Mouse (Mus musculus) left cerebral cortex, postnatal 14 days (tissue): Measurements from ENCODE around the gene Rps27l. TPM values are rescaled to one million over a fixed set of nuclear protein-coding genes. Genes with fewer than 3 reads are reported as not detected.
"Not testable (repeated sequence)": the region's sequence is repeated elsewhere in the genome, so short reads cannot be mapped to it uniquely, and the experiment has no call there.

Experiments
- DNase-seq, 2 experiments: peaks; one replicate each; pipeline ENCODE4 v3.0.0; 2021 to 2022; ENCODE audit warnings: low spot score in 2 of 2, mixed read lengths in 1 of 2
- intact Hi-C: fragments of 180-260 bp; cut with DNase I; formaldehyde crosslinking; loops from one replicate; pipeline ENCODE4 v1.15.1; 2025
- long read RNA-seq, 2 experiments: library from polyadenylated mRNA; stranded (forward); transcript quantifications; one replicate each; pipeline ENCODE4 v2.0.0; 2021
- total RNA-seq, 2 experiments: library from RNA; stranded (reverse); gene quantifications; 2 replicates each; pipeline ENCODE4 v1.2.3; 2021

Gene Rps27l
- 10 to 100 TPM; 41.6 to 43.1 TPM for total RNA-seq
- long read RNA-seq, experiment 1, transcript Rps27l-201 (4 exons, 499 nt) = major isoform, 13 of 14 reads
- long read RNA-seq, experiment 1, partial matches to known transcripts = 1 of 14 reads
- long read RNA-seq, experiment 1, other reads (novel, unspliced or antisense) = 0 of 14 reads
- long read RNA-seq, experiment 2, transcript Rps27l-201 (4 exons, 499 nt) = major isoform, 6 of 7 reads
- long read RNA-seq, experiment 2, partial matches to known transcripts = 0 of 7 reads
- long read RNA-seq, experiment 2, other reads (novel, unspliced or antisense) = 1 of 7 reads

DNA sequence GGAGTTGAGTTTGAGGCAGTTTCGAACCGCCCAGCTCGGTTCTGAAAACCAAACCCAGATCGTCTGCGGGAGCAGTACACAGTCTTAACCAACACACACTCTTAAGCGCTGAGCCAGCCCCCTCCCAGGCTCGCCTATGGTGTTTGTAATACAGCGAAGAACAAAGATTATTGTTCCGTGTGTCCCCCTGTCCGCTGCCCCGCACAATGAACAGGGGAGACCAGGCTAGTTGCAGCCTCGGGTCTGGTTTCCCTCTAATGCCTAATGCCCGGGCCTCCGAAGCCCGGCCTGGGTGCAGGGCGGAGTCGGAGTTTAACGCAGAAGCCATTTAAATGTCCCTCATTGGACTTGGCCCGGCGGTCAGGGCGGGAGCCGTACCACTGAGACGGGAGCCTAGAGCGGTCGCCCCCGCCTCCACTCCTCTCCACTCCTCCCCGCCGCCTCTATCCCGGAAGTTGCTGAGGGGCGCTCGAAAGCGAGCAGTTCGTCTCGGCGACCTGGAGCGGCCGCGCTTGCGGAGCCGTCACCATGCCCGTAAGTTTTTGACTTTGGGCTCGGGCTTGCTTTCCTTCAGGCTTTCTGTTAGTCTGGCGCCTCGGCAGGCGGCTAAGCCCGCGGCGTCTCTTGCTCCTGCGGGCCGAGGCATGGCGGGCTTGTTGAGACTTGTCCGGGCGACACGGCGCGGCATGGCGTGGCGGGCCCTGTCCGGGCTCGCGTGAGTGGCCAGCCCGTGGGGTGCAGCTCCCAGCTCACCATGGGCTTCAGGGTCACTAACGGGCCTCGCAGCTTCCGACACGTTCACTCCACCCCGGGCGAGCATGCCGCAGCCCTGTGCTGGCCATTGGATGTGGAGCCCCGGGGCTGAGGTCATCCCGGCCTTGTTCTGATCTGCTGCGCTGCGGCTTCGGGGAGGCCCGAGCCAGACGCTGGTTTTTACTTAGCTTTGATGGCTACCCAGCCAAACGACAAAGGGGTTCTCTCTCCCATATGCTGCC, at the start of gene Rps27l:
Gene Rps27l (plus strand): TSS at position 440 of the 995 bp plus-strand sequence.
- DNase-seq = peak; percentile 89 to 90
- intact Hi-C loops = loop anchor here (2.0 kb wide), 1 partner anchor 29 kb away; the partner anchor contains the start of gene Lactb

DNA sequence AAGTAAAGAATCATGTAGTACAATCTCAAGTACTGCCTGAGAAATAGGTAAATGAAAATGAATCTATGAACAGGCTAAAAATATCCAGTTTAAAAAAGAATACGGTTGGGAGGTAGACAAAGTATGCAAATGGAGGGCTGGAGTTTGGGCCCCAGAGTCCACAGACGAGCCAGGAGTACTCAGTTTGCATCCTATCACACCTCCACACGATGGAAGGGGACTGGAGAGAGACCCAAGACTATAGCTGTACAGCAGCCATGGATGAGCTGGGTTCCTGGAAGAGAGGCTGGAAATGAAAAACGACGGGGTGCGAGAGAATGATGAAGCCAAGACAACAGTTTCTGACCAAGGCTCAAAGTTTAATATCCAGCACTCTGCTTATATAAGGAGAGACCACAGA, 48.9 kb upstream of the Rps27l start:
- no peak for DNase-seq
- intact Hi-C loops = no loop called here

DNA sequence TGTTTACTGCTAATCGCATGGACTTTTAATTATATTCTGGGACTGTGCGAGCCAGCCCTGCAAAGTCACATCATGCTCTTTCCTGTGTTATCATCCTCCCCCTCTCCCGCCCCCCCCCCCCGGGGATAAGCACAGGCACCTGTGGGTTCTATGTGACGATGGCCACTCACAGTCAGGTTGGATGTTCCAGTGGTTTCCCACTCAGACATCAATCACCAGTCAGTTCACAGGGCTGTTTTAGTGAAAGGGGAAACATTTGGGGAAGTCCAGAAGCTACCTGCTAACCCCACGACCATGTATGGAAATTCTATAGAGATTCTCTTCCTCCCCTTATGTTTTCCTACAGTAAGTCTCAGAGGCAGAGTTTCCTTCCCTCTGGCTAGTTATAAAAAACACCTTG, 48.0 kb upstream of the Rps27l start:
- intact Hi-C loops = no loop called here
- DNase-seq = no peak

DNA sequence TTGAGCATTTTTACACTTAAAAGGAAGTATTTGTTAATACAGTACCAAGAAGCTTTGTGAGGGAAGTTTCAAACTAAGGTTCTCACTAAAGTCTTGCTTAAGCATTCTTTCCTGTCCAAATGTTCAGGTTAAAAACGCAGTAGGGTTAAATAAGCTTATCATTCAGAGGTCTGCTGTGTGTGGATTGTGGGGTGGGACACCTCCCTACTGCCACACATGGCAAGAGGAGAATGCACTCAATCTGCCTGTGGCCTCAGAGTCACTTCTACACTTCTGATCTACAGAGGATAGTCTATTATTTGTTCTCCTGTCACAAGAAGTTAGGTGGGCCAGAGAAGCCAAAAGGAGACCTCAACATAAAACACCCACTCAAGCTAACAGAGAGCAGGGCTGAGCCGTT, 46.8 kb upstream of the Rps27l start:
- no peak for DNase-seq
- intact Hi-C loops = no loop called here

DNA sequence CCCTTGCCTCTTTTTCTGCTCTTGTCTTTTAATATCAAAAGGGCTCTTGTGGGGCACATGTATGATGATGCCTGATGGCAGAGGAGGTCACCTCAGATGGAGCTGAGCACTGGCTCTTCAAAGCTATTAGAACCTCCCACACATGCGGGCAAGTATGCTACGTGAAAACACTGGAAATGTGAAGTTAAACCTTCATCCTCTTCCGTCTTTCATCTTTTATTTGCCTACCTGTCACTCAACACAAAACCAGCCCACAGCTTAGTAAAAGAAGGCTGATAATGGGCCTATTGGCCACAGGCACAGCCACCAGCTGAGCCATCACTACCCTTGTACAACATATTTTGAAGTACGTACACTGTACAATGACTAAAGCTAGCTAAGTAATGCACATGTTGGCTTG, 46.4 kb upstream of the Rps27l start:
- no peak for DNase-seq
- intact Hi-C loops = no loop called here

DNA sequence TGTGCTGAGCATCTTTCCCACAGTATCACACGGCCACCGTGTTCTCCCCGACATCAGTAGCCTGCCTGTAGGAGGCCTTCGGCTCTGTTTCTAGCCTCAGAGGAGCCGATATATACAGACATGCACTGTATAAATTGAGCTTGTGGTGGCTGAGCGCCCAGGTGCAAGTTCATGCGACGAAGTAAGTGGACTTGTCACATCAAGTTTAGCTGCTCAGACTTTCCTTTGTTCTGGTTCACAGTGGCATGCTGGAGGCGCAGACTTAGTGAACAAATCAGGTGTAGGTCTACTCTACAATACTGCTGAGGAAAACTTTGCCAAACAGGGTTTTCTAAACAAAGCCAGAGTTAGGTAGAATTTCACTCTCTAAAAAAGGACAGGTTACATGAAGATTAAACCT, 39.9 kb upstream of the Rps27l start:
- DNase-seq = no peak
- intact Hi-C loops = no loop called here

DNA sequence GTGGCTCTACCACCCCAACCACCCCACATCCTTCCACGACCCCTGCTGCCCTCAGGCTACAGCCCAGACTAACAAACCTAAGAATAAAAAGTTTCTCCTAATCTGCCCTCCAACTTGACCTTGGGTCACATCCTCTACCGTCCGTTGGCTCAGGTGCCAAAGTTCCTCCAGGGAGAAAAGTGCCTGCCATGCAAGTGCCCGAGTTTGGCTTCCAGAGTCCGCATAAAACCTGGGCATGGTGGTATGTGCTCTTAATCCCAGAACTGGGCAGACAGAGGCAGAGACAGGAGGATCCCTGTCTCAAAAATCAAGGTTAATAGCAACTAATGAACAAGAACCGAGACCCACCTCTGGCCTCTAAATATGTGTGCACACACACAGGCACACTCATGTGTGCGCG, 38.8 kb upstream of the Rps27l start:
- intact Hi-C loops = no loop called here
- no peak for DNase-seq

DNA sequence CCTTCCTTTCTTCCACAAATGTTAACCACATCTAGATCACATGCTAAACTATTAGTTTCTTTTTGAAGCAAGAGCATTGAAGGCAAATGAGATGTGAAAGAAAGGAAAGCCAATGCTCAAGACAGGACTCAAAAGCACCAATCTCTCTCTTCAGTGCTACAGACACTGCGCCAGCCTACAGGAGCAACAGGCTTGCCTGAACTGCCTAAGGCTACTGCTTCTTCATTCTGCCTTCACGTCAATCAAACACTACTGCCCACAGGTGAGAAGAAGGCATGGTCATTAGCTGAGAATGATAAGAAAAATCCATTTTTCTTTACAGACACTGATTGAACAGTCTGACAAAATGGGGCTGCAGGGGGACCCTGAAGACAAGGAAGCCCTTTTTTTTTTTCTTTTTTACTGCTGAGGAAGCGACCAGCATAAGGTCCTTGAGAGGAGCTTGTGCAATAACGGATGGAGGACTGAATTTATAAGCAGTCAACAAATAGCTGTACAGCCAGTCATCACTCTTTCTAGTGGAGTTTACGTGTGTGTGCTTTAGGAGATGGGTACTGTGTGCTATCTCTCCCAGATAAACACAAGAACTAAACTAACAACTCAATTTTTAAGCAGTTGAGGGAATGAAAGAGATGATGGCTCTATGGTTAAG, 38.0 kb upstream of the Rps27l start:
- no peak for DNase-seq
- intact Hi-C loops = no loop called here

DNA sequence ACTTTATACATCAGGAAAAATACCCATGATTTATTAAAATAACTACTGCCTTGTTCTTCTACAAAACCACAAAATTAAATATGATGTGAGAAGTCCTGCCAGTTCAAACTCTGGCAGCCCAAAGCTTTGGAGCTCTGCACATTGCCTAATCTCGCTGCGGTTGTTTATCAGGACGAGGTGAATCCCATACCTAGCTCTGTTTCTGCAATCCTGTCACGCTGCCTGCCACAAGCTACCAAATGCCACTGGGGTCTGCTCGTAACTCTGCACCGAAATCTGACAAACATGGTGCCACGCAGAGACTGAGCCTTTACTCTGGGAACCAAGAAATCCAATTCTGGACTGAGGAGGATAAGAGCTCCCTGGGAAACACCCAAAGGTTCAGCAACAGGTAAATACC, 36.0 kb upstream of the Rps27l start:
- no peak for DNase-seq
- intact Hi-C loops = no loop called here

GRCm38 (mm10) chr9:66910677-66911076, 35.2 kb upstream of the Rps27l start:
- intact Hi-C loops = no loop called here
- no peak for DNase-seq

DNA sequence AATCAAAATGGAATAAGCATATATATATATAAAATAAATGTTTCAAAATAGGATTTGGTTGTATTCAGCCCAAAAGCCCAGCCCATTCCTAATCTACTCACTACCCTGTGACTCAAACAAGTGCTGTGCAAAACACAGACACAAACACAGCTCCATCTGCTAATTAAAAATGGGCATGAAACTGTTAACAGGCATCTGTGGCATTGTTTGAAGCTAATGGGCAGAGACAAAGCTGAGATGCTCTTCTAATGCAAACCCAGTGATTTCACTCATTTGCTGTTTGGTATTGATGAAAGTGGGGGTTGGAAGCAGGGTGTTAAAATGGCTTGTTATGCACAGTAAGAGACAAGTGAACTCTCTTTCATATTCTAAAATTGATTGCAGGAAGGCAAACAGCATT, 33.6 kb upstream of the Rps27l start:
- DNase-seq = no peak
- intact Hi-C loops = no loop called here

DNA sequence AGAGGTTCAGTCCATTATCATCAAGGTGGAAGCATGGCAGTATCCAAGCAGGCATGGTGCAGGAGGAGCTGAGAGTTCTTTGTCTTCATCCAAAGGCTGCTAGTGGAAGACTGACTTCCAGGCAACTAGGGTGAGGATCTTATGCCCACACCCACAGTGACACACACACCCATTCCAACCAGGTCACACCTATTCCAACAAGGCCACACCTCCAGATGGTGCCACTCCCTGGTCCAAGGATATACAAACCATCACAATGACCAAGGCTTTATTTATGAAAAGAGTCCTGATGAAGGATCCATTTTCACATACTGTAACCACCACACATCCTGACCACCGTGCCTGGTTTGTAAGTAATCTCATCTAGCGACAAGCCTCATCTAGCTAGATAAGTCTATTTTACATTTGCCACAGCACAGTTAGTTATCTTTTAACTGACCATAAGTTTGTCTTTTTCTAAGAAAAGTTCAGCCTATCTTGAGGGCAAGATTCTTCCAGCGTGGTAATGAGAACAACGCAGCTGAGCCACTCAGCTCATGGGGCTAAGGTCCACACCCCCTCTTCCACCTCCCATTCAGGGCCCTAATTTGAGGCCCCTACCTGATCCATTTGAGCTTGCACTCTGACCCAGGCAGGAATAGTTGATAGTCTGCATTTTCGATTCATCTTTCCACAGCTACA, 32.5 kb upstream of the Rps27l start:
- DNase-seq, intact Hi-C loops: not testable (repeated sequence)

- intact Hi-C loops = no loop called here
- no peak for DNase-seq
Observed at GRCm38 (mm10) chr9:66914540-66914939, 31.3 kb upstream of the Rps27l start.

GRCm38 (mm10) chr9:66915401-66915800, 30.5 kb upstream of the Rps27l start:
- DNase-seq = no peak
- intact Hi-C loops = no loop called here

DNA sequence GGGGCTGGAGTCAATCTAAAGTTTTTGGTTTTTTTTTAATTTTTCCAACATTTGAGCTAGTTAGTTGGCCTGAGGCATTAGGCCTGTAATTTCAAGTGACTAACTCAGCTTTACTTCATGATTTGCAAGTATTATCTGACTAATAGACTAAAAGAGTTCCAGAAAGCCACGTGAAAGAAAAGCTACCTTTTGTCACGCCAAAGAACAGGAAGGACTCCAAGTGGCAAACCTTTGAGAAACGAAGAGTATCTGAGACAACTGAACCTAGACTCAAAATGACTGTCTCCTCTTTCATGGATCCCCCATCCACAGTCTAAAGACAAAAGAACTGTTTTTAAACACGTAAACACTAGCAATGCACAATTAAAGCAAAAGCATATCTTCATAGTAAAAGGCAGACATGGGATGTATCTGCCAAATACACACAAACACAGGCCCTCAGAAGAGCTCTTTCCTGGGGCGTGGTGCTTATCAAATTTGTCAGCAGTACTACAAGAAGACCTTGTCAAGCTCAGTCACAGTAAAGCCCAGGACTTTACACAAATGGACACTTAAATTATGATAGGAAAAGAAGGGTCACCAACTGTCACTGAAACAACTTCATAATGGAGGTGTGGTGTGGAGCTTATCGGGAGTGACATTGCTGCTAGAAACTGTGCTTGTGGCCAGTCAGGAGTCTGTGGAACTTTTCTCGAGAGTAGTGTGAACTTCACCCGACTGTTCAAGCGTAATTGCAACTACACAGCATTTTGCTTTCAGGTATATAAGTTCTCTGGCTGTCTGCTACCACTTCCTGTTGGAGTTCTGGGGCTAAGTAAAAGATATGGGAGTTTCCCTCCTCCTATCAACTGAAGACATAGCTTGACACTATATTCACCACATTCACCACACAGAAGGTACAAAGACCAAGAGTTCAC, 29.8 kb upstream of the Rps27l start:
- DNase-seq = no peak
- intact Hi-C loops = no loop called here

- intact Hi-C loops = no loop called here
- no peak for DNase-seq
Observed at GRCm38 (mm10) chr9:66917216-66917891, 28.5 kb upstream of the Rps27l start.

GRCm38 (mm10) chr9:66917892-66918255, 28.0 kb upstream of the Rps27l start:
- DNase-seq = no peak
- intact Hi-C loops = no loop called here

- intact Hi-C loops = no loop called here
- DNase-seq = peak in 1 of 2 experiments; percentile 18
Observed at GRCm38 (mm10) chr9:66918672-66919330, 27.1 kb upstream of the Rps27l start.
